Mouse (Mus musculus) MEL (cell line): ENCODE data around the gene Cfdp1. TPM values are rescaled to one million over a fixed set of nuclear protein-coding genes. Genes with fewer than 3 reads are reported as not detected.

Source experiments
- DNase-seq: peaks from one replicate; pipeline ENCODE4 v3.0.0; 2011; ENCODE audit warnings: low read depth, low spot score
- H3K27ac ChIP-seq: 2 replicates; pipeline ENCODE4 v1.5.1; 2012; ENCODE audit warnings: low read depth, mild to moderate bottlenecking, control low read depth, low read length, moderate library complexity; ENCODE audit not compliant: control insufficient read depth
- H3K27me3 ChIP-seq, 2 experiments: fragments of 150-350 bp in 1 of 2; sonication (generic) in 1 of 2; 2 replicates each; pipeline ENCODE4 v1.6.1; 2012; ENCODE audit warnings: low read length in 2 of 2, mild to moderate bottlenecking in 2 of 2, improper control_type of control experiment in 1 of 2, moderate library complexity in 1 of 2; ENCODE audit not compliant: insufficient read depth in 2 of 2, control insufficient read depth in 1 of 2
- H3K36me3 ChIP-seq, 2 experiments: 2 replicates each; pipeline ENCODE4 v1.6.1; 2012 to 2014; ENCODE audit warnings: low read length in 2 of 2, improper control_type of control experiment in 1 of 2, inconsistent platforms in 1 of 2, mild to moderate bottlenecking in 1 of 2; ENCODE audit not compliant: insufficient read depth in 2 of 2, control insufficient read depth in 1 of 2
- H3K4me1 ChIP-seq, 2 experiments: fragments of 150-350 bp in 1 of 2; sonication (generic) in 1 of 2; 2 replicates each; pipeline ENCODE4 v1.6.1; 2012; ENCODE audit warnings: low read length in 2 of 2, improper control_type of control experiment in 1 of 2, mild to moderate bottlenecking in 1 of 2; ENCODE audit not compliant: insufficient read depth in 2 of 2, control insufficient read depth in 1 of 2
- H3K4me3 ChIP-seq, 2 experiments: fragments of 150-350 bp in 1 of 2; sonication (generic) in 1 of 2; 2 replicates each; pipeline ENCODE4 v1.5.1; 2012; ENCODE audit warnings: low read depth in 2 of 2, low read length in 2 of 2, mild to moderate bottlenecking in 2 of 2, moderate library complexity in 2 of 2, control low read depth in 1 of 2, improper control_type of control experiment in 1 of 2; ENCODE audit not compliant: control insufficient read depth in 1 of 2, insufficient read depth in 1 of 2
- H3K79me2 ChIP-seq: 2 replicates; pipeline ENCODE4 v1.6.1; 2012; ENCODE audit warnings: mild to moderate bottlenecking, low read length, moderate library complexity; ENCODE audit not compliant: control insufficient read depth, poor library complexity, insufficient read depth
- H3K9ac ChIP-seq: 2 replicates; pipeline ENCODE4 v1.6.1; 2012; ENCODE audit warnings: low read depth, mild to moderate bottlenecking, control low read depth, low read length, moderate library complexity; ENCODE audit not compliant: control insufficient read depth, poor library complexity, severe bottlenecking
- H3K9me3 ChIP-seq: fragments of 150-350 bp; sonication (generic); replicated peaks from 2 replicates; pipeline ENCODE4 v1.6.1; 2012; ENCODE audit warnings: mild to moderate bottlenecking, low read length, improper control_type of control experiment, moderate library complexity; ENCODE audit not compliant: insufficient read depth
- BHLHE40 ChIP-seq: IDR thresholded peaks from 2 replicates; pipeline ENCODE4 v1.6.1; 2012; ENCODE audit warnings: low read depth, mild to moderate bottlenecking, inconsistent platforms, low read length, improper control_type of control experiment, borderline replicate concordance
- CHD1 ChIP-seq: IDR thresholded peaks from 2 replicates; pipeline ENCODE4 v1.6.1; 2012; ENCODE audit warnings: low read depth, mild to moderate bottlenecking, inconsistent platforms, low read length, improper control_type of control experiment
- CTCF ChIP-seq, 3 experiments: IDR thresholded peaks in 2 of 3; conservative IDR thresholded peaks in 1 of 3; 2 replicates each; pipeline ENCODE4 v1.5.1; 2011 to 2012; ENCODE audit warnings: low read length in 3 of 3, low read depth in 2 of 3, mild to moderate bottlenecking in 2 of 3, improper control_type of control experiment in 1 of 3, inconsistent platforms in 1 of 3, mixed read lengths in 1 of 3, moderate library complexity in 1 of 3; ENCODE audit not compliant: control insufficient read depth in 1 of 3, insufficient read depth in 1 of 3, poor library complexity in 1 of 3, severe bottlenecking in 1 of 3
- E2F4 ChIP-seq: IDR thresholded peaks from 2 replicates; pipeline ENCODE4 v1.6.1; 2011; ENCODE audit warnings: low read depth, low read length, improper control_type of control experiment, borderline replicate concordance
- ETS1 ChIP-seq: IDR thresholded peaks from 2 replicates; pipeline ENCODE4 v1.6.1; 2012; ENCODE audit warnings: low read depth, mild to moderate bottlenecking, inconsistent platforms, low read length, improper control_type of control experiment, moderate library complexity
- GABPA ChIP-seq: IDR thresholded peaks from 2 replicates; pipeline ENCODE4 v1.6.1; 2012; ENCODE audit warnings: low read depth, mild to moderate bottlenecking, inconsistent platforms, low read length, improper control_type of control experiment, moderate library complexity
- GATA1 ChIP-seq: IDR thresholded peaks from 2 replicates; pipeline ENCODE4 v1.6.1; 2011; ENCODE audit warnings: low read depth, low read length, improper control_type of control experiment
- HCFC1 ChIP-seq: IDR thresholded peaks from 2 replicates; pipeline ENCODE4 v1.6.1; 2012; ENCODE audit warnings: low read depth, mild to moderate bottlenecking, inconsistent platforms, low read length, improper control_type of control experiment, moderate library complexity
- MAX ChIP-seq: IDR thresholded peaks from 2 replicates; pipeline ENCODE4 v1.6.1; 2011; ENCODE audit warnings: low read length, improper control_type of control experiment
- MEF2A ChIP-seq: IDR thresholded peaks from 2 replicates; pipeline ENCODE4 v1.6.1; 2014; ENCODE audit warnings: low read depth, mild to moderate bottlenecking, inconsistent platforms, low read length, improper control_type of control experiment; ENCODE audit not compliant: poor library complexity, insufficient replicate concordance, severe bottlenecking; ENCODE audit errors: extremely low read depth
- MXI1 ChIP-seq: IDR thresholded peaks from 2 replicates; pipeline ENCODE4 v1.6.1; 2011; ENCODE audit warnings: mild to moderate bottlenecking, low read depth, low read length, improper control_type of control experiment
- MYB ChIP-seq: IDR thresholded peaks from 2 replicates; pipeline ENCODE4 v1.6.1; 2011; ENCODE audit warnings: mild to moderate bottlenecking, low read depth, low read length, improper control_type of control experiment
- MYC ChIP-seq: IDR thresholded peaks from 2 replicates; pipeline ENCODE4 v1.6.1; 2011; ENCODE audit warnings: low read depth, mild to moderate bottlenecking, low read length, improper control_type of control experiment, moderate library complexity
- POLR2A ChIP-seq, 2 experiments: IDR thresholded peaks; 2 replicates each; pipeline ENCODE4 v1.6.1; 2011 to 2012; ENCODE audit warnings: low read length in 2 of 2, mild to moderate bottlenecking in 2 of 2, control low read depth in 1 of 2, improper control_type of control experiment in 1 of 2, low read depth in 1 of 2, moderate library complexity in 1 of 2; ENCODE audit not compliant: control insufficient read depth in 1 of 2, insufficient read depth in 1 of 2, poor library complexity in 1 of 2
- POLR2AphosphoS5 ChIP-seq: IDR thresholded peaks from 2 replicates; pipeline ENCODE4 v1.6.1; 2012; ENCODE audit warnings: low read depth, borderline replicate concordance, mild to moderate bottlenecking, inconsistent platforms, low read length, moderate library complexity, mixed read lengths
- RCOR1 ChIP-seq: IDR thresholded peaks from 2 replicates; pipeline ENCODE4 v1.6.1; 2012; ENCODE audit warnings: low read depth, mild to moderate bottlenecking, inconsistent platforms, low read length, improper control_type of control experiment
- SIN3A ChIP-seq: IDR thresholded peaks from 2 replicates; pipeline ENCODE4 v1.6.1; 2012; ENCODE audit warnings: low read length, improper control_type of control experiment, inconsistent platforms
- SMC3 ChIP-seq: IDR thresholded peaks from 2 replicates; pipeline ENCODE4 v1.6.1; 2011; ENCODE audit warnings: low read depth, low read length, improper control_type of control experiment
- TAL1 ChIP-seq: IDR thresholded peaks from 2 replicates; pipeline ENCODE4 v1.6.1; 2012; ENCODE audit warnings: mild to moderate bottlenecking, inconsistent platforms, low read length, moderate library complexity, mixed read lengths
- UBTF ChIP-seq: IDR thresholded peaks from 2 replicates; pipeline ENCODE4 v1.6.1; 2012; ENCODE audit warnings: low read depth, mild to moderate bottlenecking, inconsistent platforms, low read length, improper control_type of control experiment, moderate library complexity, borderline replicate concordance; ENCODE audit not compliant: insufficient read depth
- USF1 ChIP-seq: IDR thresholded peaks from 2 replicates; pipeline ENCODE4 v1.6.1; 2014; ENCODE audit warnings: low read depth, mild to moderate bottlenecking, inconsistent platforms, low read length, improper control_type of control experiment, moderate library complexity
- USF2 ChIP-seq, 2 experiments: IDR thresholded peaks; 2 replicates each; pipeline ENCODE4 v1.6.1; 2011 to 2012; ENCODE audit warnings: improper control_type of control experiment in 2 of 2, low read length in 2 of 2, borderline replicate concordance in 1 of 2, inconsistent platforms in 1 of 2, low read depth in 1 of 2, mild to moderate bottlenecking in 1 of 2; ENCODE audit not compliant: insufficient read depth in 1 of 2
- ZNF384 ChIP-seq: IDR thresholded peaks from 2 replicates; pipeline ENCODE4 v1.6.1; 2012; ENCODE audit warnings: low read depth, mild to moderate bottlenecking, inconsistent platforms, low read length, improper control_type of control experiment
- polyA plus RNA-seq, 2 experiments: library from polyadenylated mRNA; stranded (reverse) in 1 of 2; unstranded in 1 of 2; fragments of >175 nt in 1 of 2; fragments of >200 nt in 1 of 2; gene quantifications; 2 replicates each; pipeline versions ENCODE4 v1.2.1 to v1.2.4; 2012; ENCODE audit warnings: low replicate concordance in 2 of 2, low read depth in 1 of 2; ENCODE audit not compliant: insufficient read length in 2 of 2, insufficient read depth in 1 of 2, missing spikeins in 1 of 2
- total RNA-seq: library from RNA; depleted of rRNA; stranded (reverse); fragments of 300-350 nt; gene quantifications from 2 replicates; pipeline ENCODE4 v1.2.3, GENCODE M21; 2012

The Cfdp1 gene
- total and polyA plus RNA-seq, 3 experiments: 185 to 214 TPM; not detected in 1

GRCm38 (mm10) chr8:111770958-111771624, 83.0 kb downstream of the Cfdp1 start:
- no peak overlapping the region for H3K4me3 ChIP-seq
- no peak for DNase-seq
- no peak for TF ChIP-seq GABPA
- no peak for TF ChIP-seq MYC
- TF ChIP-seq ZNF384: no peak
- TF ChIP-seq GATA1: no peak
- TF ChIP-seq UBTF: no peak
- TF ChIP-seq CTCF (IDR thresholded peaks at IDR 0.05 in 2 of 3, conservative IDR thresholded peaks at IDR 0.05 in 1 of 3; ENCODE audit: control insufficient read depth in 1 of 3, insufficient read depth in 1 of 3, low read depth in 2 of 3, low read length in 3 of 3, poor library complexity in 1 of 3, severe bottlenecking in 1 of 3): no peak
- TF ChIP-seq USF1: no peak
- no peak for TF ChIP-seq POLR2AphosphoS5
- no peak for TF ChIP-seq SIN3A
- TF ChIP-seq MYB: no peak
- TF ChIP-seq, all 39 proteins: peak for 0
- no peaks in the 10 kb centered on the region for H3K9me3 ChIP-seq
- H3K36me3 ChIP-seq: peaks cover 10 to 12% of the 10 kb centered on the region in 2 experiments
- no peak overlapping the region for H3K9ac ChIP-seq
- H3K27ac ChIP-seq: no peak overlapping the region
- no peaks in the 10 kb centered on the region for H3K27me3 ChIP-seq
- H3K79me2 ChIP-seq: no peaks in the 10 kb centered on the region
- H3K4me1 ChIP-seq: peaks cover 0 to 6% of the 10 kb centered on the region in 2 experiments; a peak in 1 of 4 replicates

DNA sequence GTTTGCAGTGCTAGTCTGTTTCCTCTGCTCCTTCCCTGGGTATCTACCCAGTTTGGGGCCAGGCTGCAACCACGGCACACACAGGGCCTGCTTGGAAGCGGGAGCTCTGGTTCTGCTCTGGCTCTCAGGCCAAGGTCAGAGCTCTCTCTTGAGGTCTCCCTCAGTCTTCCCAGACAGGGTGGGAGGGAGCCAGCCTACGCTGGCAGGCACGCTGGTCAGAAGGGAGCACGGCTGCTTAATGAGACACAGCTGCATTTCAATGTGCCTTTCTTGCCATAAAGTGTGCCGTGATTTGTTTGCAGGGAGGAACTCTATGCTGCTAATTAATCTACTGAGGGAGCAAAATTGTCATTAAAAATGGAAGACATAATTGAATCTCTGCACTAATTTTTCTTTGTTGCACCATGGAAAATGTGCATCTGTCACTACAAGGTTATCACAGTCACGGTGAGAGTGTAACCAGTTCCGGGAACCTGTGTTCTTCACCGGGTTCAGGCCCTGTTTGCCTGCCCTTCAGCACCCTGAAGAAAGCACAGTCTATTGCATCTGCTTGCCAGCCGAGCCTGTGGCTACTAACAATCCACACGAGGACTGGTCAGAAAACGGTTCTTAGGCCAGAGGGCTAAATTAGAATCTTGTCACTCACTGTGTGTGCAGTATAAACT, 84.2 kb downstream of the Cfdp1 start:
- Histone ChIP-seq H3K9me3 (no peaks in the 10 kb centered on the region), H3K79me2 (no peaks in the 10 kb centered on the region), H3K27ac (no peak overlapping the region), H3K9ac (no peak overlapping the region), H3K27me3 (no peaks in the 10 kb centered on the region), H3K4me3 (no peak overlapping the region), H3K36me3 (peaks cover 8 to 10% of the 10 kb centered on the region in 2 experiments), H3K4me1 (peaks cover 0 to 6% of the 10 kb centered on the region in 2 experiments; a peak in 1 of 4 replicates)
- TF ChIP-seq ZNF384 (no peak), MEF2A (no peak), CHD1 (no peak), UBTF (no peak), ETS1 (no peak), USF2 (IDR thresholded peaks at IDR 0.05; ENCODE audit: borderline replicate concordance in 1 of 2, insufficient read depth in 1 of 2, low read depth in 1 of 2, low read length in 2 of 2) (no peak), E2F4 (no peak), MAX (no peak), RCOR1 (no peak), MYB (no peak), BHLHE40 (no peak), TAL1 (no peak), SMC3 (no peak), CTCF (IDR thresholded peaks at IDR 0.05 in 2 of 3, conservative IDR thresholded peaks at IDR 0.05 in 1 of 3; ENCODE audit: control insufficient read depth in 1 of 3, insufficient read depth in 1 of 3, low read depth in 2 of 3, low read length in 3 of 3, poor library complexity in 1 of 3, severe bottlenecking in 1 of 3) (no peak), GATA1 (no peak), POLR2A (IDR thresholded peaks at IDR 0.05; ENCODE audit: control insufficient read depth in 1 of 2, insufficient read depth in 1 of 2, low read depth in 1 of 2, low read length in 2 of 2, poor library complexity in 1 of 2) (no peak), SIN3A (no peak), HCFC1 (no peak), GABPA (no peak), MXI1 (no peak)
- DNase-seq: no peak
